Mouse (Mus musculus) MEL (cell line): ENCODE measurements at regions not wholly inside any gene's neighbourhood (a gene's known extent, or its start where the extent isn't known, plus 50 kb on each side); places are given as distances from the start of the nearest gene placed in this dataset.

ENCODE experiments used
- DNase-seq: peaks from one replicate; pipeline ENCODE4 v3.0.0; 2011; ENCODE audit warnings: low read depth, low spot score
- H3K27ac ChIP-seq: 2 replicates; pipeline ENCODE4 v1.5.1; 2012; ENCODE audit warnings: low read depth, mild to moderate bottlenecking, control low read depth, low read length, moderate library complexity; ENCODE audit not compliant: control insufficient read depth
- H3K27me3 ChIP-seq, 2 experiments: fragments of 150-350 bp in 1 of 2; sonication (generic) in 1 of 2; 2 replicates each; pipeline ENCODE4 v1.6.1; 2012; ENCODE audit warnings: low read length in 2 of 2, mild to moderate bottlenecking in 2 of 2, improper control_type of control experiment in 1 of 2, moderate library complexity in 1 of 2; ENCODE audit not compliant: insufficient read depth in 2 of 2, control insufficient read depth in 1 of 2
- H3K36me3 ChIP-seq, 2 experiments: 2 replicates each; pipeline ENCODE4 v1.6.1; 2012 to 2014; ENCODE audit warnings: low read length in 2 of 2, improper control_type of control experiment in 1 of 2, inconsistent platforms in 1 of 2, mild to moderate bottlenecking in 1 of 2; ENCODE audit not compliant: insufficient read depth in 2 of 2, control insufficient read depth in 1 of 2
- H3K4me1 ChIP-seq, 2 experiments: fragments of 150-350 bp in 1 of 2; sonication (generic) in 1 of 2; 2 replicates each; pipeline ENCODE4 v1.6.1; 2012; ENCODE audit warnings: low read length in 2 of 2, improper control_type of control experiment in 1 of 2, mild to moderate bottlenecking in 1 of 2; ENCODE audit not compliant: insufficient read depth in 2 of 2, control insufficient read depth in 1 of 2
- H3K4me3 ChIP-seq, 2 experiments: fragments of 150-350 bp in 1 of 2; sonication (generic) in 1 of 2; 2 replicates each; pipeline ENCODE4 v1.5.1; 2012; ENCODE audit warnings: low read depth in 2 of 2, low read length in 2 of 2, mild to moderate bottlenecking in 2 of 2, moderate library complexity in 2 of 2, control low read depth in 1 of 2, improper control_type of control experiment in 1 of 2; ENCODE audit not compliant: control insufficient read depth in 1 of 2, insufficient read depth in 1 of 2
- H3K79me2 ChIP-seq: 2 replicates; pipeline ENCODE4 v1.6.1; 2012; ENCODE audit warnings: mild to moderate bottlenecking, low read length, moderate library complexity; ENCODE audit not compliant: control insufficient read depth, poor library complexity, insufficient read depth
- H3K9ac ChIP-seq: 2 replicates; pipeline ENCODE4 v1.6.1; 2012; ENCODE audit warnings: low read depth, mild to moderate bottlenecking, control low read depth, low read length, moderate library complexity; ENCODE audit not compliant: control insufficient read depth, poor library complexity, severe bottlenecking
- H3K9me3 ChIP-seq: fragments of 150-350 bp; sonication (generic); replicated peaks from 2 replicates; pipeline ENCODE4 v1.6.1; 2012; ENCODE audit warnings: mild to moderate bottlenecking, low read length, improper control_type of control experiment, moderate library complexity; ENCODE audit not compliant: insufficient read depth
- BHLHE40 ChIP-seq: IDR thresholded peaks from 2 replicates; pipeline ENCODE4 v1.6.1; 2012; ENCODE audit warnings: low read depth, mild to moderate bottlenecking, inconsistent platforms, low read length, improper control_type of control experiment, borderline replicate concordance
- CHD1 ChIP-seq: IDR thresholded peaks from 2 replicates; pipeline ENCODE4 v1.6.1; 2012; ENCODE audit warnings: low read depth, mild to moderate bottlenecking, inconsistent platforms, low read length, improper control_type of control experiment
- CTCF ChIP-seq, 3 experiments: IDR thresholded peaks in 2 of 3; conservative IDR thresholded peaks in 1 of 3; 2 replicates each; pipeline ENCODE4 v1.5.1; 2011 to 2012; ENCODE audit warnings: low read length in 3 of 3, low read depth in 2 of 3, mild to moderate bottlenecking in 2 of 3, improper control_type of control experiment in 1 of 3, inconsistent platforms in 1 of 3, mixed read lengths in 1 of 3, moderate library complexity in 1 of 3; ENCODE audit not compliant: control insufficient read depth in 1 of 3, insufficient read depth in 1 of 3, poor library complexity in 1 of 3, severe bottlenecking in 1 of 3
- E2F4 ChIP-seq: IDR thresholded peaks from 2 replicates; pipeline ENCODE4 v1.6.1; 2011; ENCODE audit warnings: low read depth, low read length, improper control_type of control experiment, borderline replicate concordance
- ELF1 ChIP-seq: IDR thresholded peaks from 2 replicates; pipeline ENCODE4 v1.6.1; 2014; ENCODE audit warnings: low read depth, mild to moderate bottlenecking, inconsistent platforms, low read length, improper control_type of control experiment, moderate library complexity
- EP300 ChIP-seq, 2 experiments: IDR thresholded peaks; 2 replicates each; pipeline ENCODE4 v1.6.1; 2011; ENCODE audit warnings: improper control_type of control experiment in 2 of 2, low read length in 2 of 2, low read depth in 1 of 2, mild to moderate bottlenecking in 1 of 2
- GABPA ChIP-seq: IDR thresholded peaks from 2 replicates; pipeline ENCODE4 v1.6.1; 2012; ENCODE audit warnings: low read depth, mild to moderate bottlenecking, inconsistent platforms, low read length, improper control_type of control experiment, moderate library complexity
- GATA1 ChIP-seq: IDR thresholded peaks from 2 replicates; pipeline ENCODE4 v1.6.1; 2011; ENCODE audit warnings: low read depth, low read length, improper control_type of control experiment
- JUND ChIP-seq: IDR thresholded peaks from 2 replicates; pipeline ENCODE4 v1.6.1; 2011; ENCODE audit warnings: low read depth, mild to moderate bottlenecking, improper control_type of control experiment, low read length
- KAT2A ChIP-seq: conservative IDR thresholded peaks from 2 replicates; pipeline ENCODE4 v1.6.1; 2012; ENCODE audit warnings: low read depth, low read length, improper control_type of control experiment, inconsistent platforms
- MAFK ChIP-seq: IDR thresholded peaks from 2 replicates; pipeline ENCODE4 v1.6.1; 2011; ENCODE audit warnings: low read depth, mild to moderate bottlenecking, low read length, improper control_type of control experiment, borderline replicate concordance
- MAX ChIP-seq: IDR thresholded peaks from 2 replicates; pipeline ENCODE4 v1.6.1; 2011; ENCODE audit warnings: low read length, improper control_type of control experiment
- MAZ ChIP-seq: IDR thresholded peaks from 2 replicates; pipeline ENCODE4 v1.6.1; 2012; ENCODE audit warnings: low read depth, mild to moderate bottlenecking, inconsistent platforms, low read length, improper control_type of control experiment
- MXI1 ChIP-seq: IDR thresholded peaks from 2 replicates; pipeline ENCODE4 v1.6.1; 2011; ENCODE audit warnings: mild to moderate bottlenecking, low read depth, low read length, improper control_type of control experiment
- MYB ChIP-seq: IDR thresholded peaks from 2 replicates; pipeline ENCODE4 v1.6.1; 2011; ENCODE audit warnings: mild to moderate bottlenecking, low read depth, low read length, improper control_type of control experiment
- NELFE ChIP-seq: IDR thresholded peaks from 2 replicates; pipeline ENCODE4 v1.6.1; 2011; ENCODE audit warnings: low read depth, low read length, improper control_type of control experiment
- NRF1 ChIP-seq: IDR thresholded peaks from 2 replicates; pipeline ENCODE4 v1.6.1; 2014; ENCODE audit warnings: low read depth, mild to moderate bottlenecking, inconsistent platforms, low read length, improper control_type of control experiment, moderate library complexity; ENCODE audit not compliant: poor library complexity, insufficient read depth, severe bottlenecking
- POLR2A ChIP-seq, 2 experiments: IDR thresholded peaks; 2 replicates each; pipeline ENCODE4 v1.6.1; 2011 to 2012; ENCODE audit warnings: low read length in 2 of 2, mild to moderate bottlenecking in 2 of 2, control low read depth in 1 of 2, improper control_type of control experiment in 1 of 2, low read depth in 1 of 2, moderate library complexity in 1 of 2; ENCODE audit not compliant: control insufficient read depth in 1 of 2, insufficient read depth in 1 of 2, poor library complexity in 1 of 2
- RAD21 ChIP-seq: IDR thresholded peaks from 2 replicates; pipeline ENCODE4 v1.6.1; 2011; ENCODE audit warnings: mild to moderate bottlenecking, low read depth, low read length, improper control_type of control experiment
- RCOR1 ChIP-seq: IDR thresholded peaks from 2 replicates; pipeline ENCODE4 v1.6.1; 2012; ENCODE audit warnings: low read depth, mild to moderate bottlenecking, inconsistent platforms, low read length, improper control_type of control experiment
- SMC3 ChIP-seq: IDR thresholded peaks from 2 replicates; pipeline ENCODE4 v1.6.1; 2011; ENCODE audit warnings: low read depth, low read length, improper control_type of control experiment
- TBP ChIP-seq: IDR thresholded peaks from 2 replicates; pipeline ENCODE4 v1.8.0; 2011; ENCODE audit warnings: low read depth, low read length, improper control_type of control experiment
- TCF12 ChIP-seq: IDR thresholded peaks from 2 replicates; pipeline ENCODE4 v1.6.1; 2014; ENCODE audit warnings: low read depth, mild to moderate bottlenecking, inconsistent platforms, low read length, improper control_type of control experiment, moderate library complexity
- UBTF ChIP-seq: IDR thresholded peaks from 2 replicates; pipeline ENCODE4 v1.6.1; 2012; ENCODE audit warnings: low read depth, mild to moderate bottlenecking, inconsistent platforms, low read length, improper control_type of control experiment, moderate library complexity, borderline replicate concordance; ENCODE audit not compliant: insufficient read depth
- USF1 ChIP-seq: IDR thresholded peaks from 2 replicates; pipeline ENCODE4 v1.6.1; 2014; ENCODE audit warnings: low read depth, mild to moderate bottlenecking, inconsistent platforms, low read length, improper control_type of control experiment, moderate library complexity
- ZKSCAN1 ChIP-seq: IDR thresholded peaks from 2 replicates; pipeline ENCODE4 v1.6.1; 2012; ENCODE audit warnings: low read depth, mild to moderate bottlenecking, inconsistent platforms, low read length, improper control_type of control experiment, moderate library complexity
- ZNF384 ChIP-seq: IDR thresholded peaks from 2 replicates; pipeline ENCODE4 v1.6.1; 2012; ENCODE audit warnings: low read depth, mild to moderate bottlenecking, inconsistent platforms, low read length, improper control_type of control experiment

DNA sequence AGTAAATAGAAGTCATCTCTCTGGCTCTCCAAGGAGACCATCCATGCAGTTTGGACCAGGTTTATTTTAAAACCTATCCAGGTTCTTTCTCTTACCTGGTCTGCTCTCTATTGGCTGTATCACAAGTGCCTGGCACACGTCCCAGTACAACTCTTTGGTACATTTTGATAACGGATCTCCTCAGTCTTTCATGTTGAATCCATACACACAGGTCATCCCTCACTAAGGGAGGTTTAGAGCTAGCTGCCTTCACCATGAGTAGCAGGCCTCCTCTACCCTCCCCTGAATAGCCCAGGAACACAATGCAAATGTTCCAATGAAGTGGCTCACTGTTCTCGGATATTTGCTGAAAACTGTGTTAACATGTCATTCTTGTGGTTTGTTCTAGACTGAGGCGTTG is 84.2 kb upstream of the Pcgf5 start:
- peak; percentile 2 for DNase-seq
- Histone ChIP-seq H3K27ac (no peak overlapping the region), H3K4me1 (no peaks in the 10 kb centered on the region), H3K9me3 (no peaks in the 10 kb centered on the region), H3K4me3 (no peak overlapping the region), H3K27me3 (no peaks in the 10 kb centered on the region), H3K36me3 (no peaks in the 10 kb centered on the region), H3K9ac (no peak overlapping the region), H3K79me2 (no peaks in the 10 kb centered on the region)
- no peak for TF ChIP-seq BHLHE40

DNA sequence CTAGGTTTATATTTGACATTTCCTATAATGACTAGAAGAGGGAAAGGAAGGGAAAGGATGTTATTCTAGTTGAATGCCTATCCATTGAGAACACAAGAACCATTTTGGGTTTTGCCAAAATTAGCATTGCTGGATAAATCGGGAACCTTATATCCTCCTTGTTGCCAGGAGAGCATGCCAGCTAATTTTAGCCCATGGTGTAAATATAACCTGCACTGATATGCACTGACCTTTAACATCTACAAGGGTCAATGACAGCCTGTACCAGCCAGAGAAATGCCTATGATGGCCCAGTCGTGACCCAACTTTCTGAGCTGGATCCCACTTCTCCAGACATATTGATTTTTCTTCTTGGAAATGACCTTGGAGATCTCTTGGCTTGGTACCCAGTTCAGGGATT is 83.7 kb upstream of the Pcgf5 start:
- H3K9me3 ChIP-seq, result no peaks in the 10 kb centered on the region
- DNase-seq, result no peak
- H3K27me3 ChIP-seq, result no peaks in the 10 kb centered on the region
- no peak overlapping the region for H3K27ac ChIP-seq
- no peaks in the 10 kb centered on the region for H3K4me1 ChIP-seq
- H3K4me3 ChIP-seq, result no peak overlapping the region
- TF ChIP-seq GABPA (no peak), JUND (no peak), MYB (no peak), SMC3 (no peak), ELF1 (no peak), UBTF (no peak), NELFE (no peak), CTCF (IDR thresholded peaks at IDR 0.05 in 2 of 3, conservative IDR thresholded peaks at IDR 0.05 in 1 of 3; ENCODE audit: control insufficient read depth in 1 of 3, insufficient read depth in 1 of 3, low read depth in 2 of 3, low read length in 3 of 3, poor library complexity in 1 of 3, severe bottlenecking in 1 of 3) (no peak), ZNF384 (no peak), EP300 (IDR thresholded peaks at IDR 0.05; ENCODE audit: low read depth in 1 of 2, low read length in 2 of 2) (no peak), ZKSCAN1 (no peak), MAFK (no peak), TBP (no peak), KAT2A (no peak), TCF12 (no peak), USF1 (no peak)
- no peak overlapping the region for H3K9ac ChIP-seq
- no peaks in the 10 kb centered on the region for H3K79me2 ChIP-seq
- H3K36me3 ChIP-seq, result no peaks in the 10 kb centered on the region

DNA sequence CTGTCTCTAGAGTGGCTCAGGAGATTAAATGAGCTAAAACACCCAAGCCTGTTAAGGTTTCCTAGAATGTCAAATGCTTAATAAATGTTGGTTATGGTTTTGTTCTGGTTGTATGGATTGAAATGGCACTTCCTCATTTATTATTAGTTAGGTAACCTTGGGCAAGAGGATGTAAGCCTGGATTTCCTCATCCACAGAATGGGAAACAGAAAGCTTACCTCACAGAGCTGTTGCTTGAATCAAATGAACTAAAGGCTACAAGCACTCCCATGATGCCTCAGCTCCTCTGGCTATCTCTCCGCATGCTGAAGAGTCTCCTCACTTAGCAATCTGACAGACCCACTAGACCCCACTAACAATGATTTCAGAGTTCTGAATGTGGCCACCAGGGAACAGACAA is 82.8 kb upstream of the Pcgf5 start:
- Histone ChIP-seq H3K36me3 (no peaks in the 10 kb centered on the region), H3K27me3 (no peaks in the 10 kb centered on the region), H3K4me1 (no peaks in the 10 kb centered on the region), H3K9me3 (no peaks in the 10 kb centered on the region), H3K79me2 (no peaks in the 10 kb centered on the region), H3K9ac (no peak overlapping the region), H3K4me3 (no peak overlapping the region), H3K27ac (no peak overlapping the region)
- TF ChIP-seq CHD1 (no peak), MAZ (no peak), MAX (no peak), NRF1 (no peak), MYB (no peak), JUND (no peak), RAD21 (no peak), E2F4 (no peak), MXI1 (no peak), USF1 (no peak), GATA1 (no peak), RCOR1 (no peak), POLR2A (IDR thresholded peaks at IDR 0.05; ENCODE audit: control insufficient read depth in 1 of 2, insufficient read depth in 1 of 2, low read depth in 1 of 2, low read length in 2 of 2, poor library complexity in 1 of 2) (no peak)
- no peak for DNase-seq
